Mouse (Mus musculus): ENCODE results near the gene Fbxl16. TPM values are rescaled to one million over a fixed set of nuclear protein-coding genes. Genes with fewer than 3 reads are reported as not detected.
A peak's percentile ranks its signal among the peaks of the same experiment; 100 is the strongest.
"Not testable (repeated sequence)": the region's sequence is repeated elsewhere in the genome, so short reads cannot be mapped to it uniquely, and the experiment has no call there.

Gene Fbxl16
- total RNA-seq, 4 experiments from 2014 or later = 532 to 577 (median 554) TPM

GRCm38 (mm10) chr17:25794998-25795397 is 13.9 kb upstream of the Fbxl16 start:
- no peak for DNase-seq (ENCODE audit: low spot score in 2 of 2)

- DNase-seq (ENCODE audit: low spot score in 2 of 2) = peak; percentile 74 to 86
These were observed 13.2 kb upstream of the Fbxl16 start, which contains the start of gene AC134908.4 for GRCm38 (mm10) chr17:25795609-25796092. AC134908.4 (minus strand) TSS chr17:25795659.

GRCm38 (mm10) chr17:25796211-25796771 is 12.6 kb upstream of the Fbxl16 start:
- DNase-seq (ENCODE audit: low spot score in 2 of 2) = no peak

GRCm38 (mm10) chr17:25796951-25797369 is 11.9 kb upstream of the Fbxl16 start, which contains the start of gene Metrn:
Metrn (minus strand) TSS chr17:25797136.
- peak in 1 of 2 experiments; percentile 64 for DNase-seq (ENCODE audit: low spot score in 2 of 2)

GRCm38 (mm10) chr17:25801029-25801428 is 7.9 kb upstream of the Fbxl16 start:
- peak in 1 of 2 experiments; percentile 78 for DNase-seq (ENCODE audit: low spot score in 2 of 2)

- DNase-seq (ENCODE audit: low spot score in 2 of 2) = peak; percentile 88 to 91
These were observed 5.9 kb upstream of the Fbxl16 start for GRCm38 (mm10) chr17:25802825-25803517.

GRCm38 (mm10) chr17:25806507-25806906 is 2.4 kb upstream of the Fbxl16 start:
- DNase-seq (ENCODE audit: low spot score in 2 of 2) = no peak

- not testable (repeated sequence) for DNase-seq (ENCODE audit: low spot score in 2 of 2)
These were observed 1.4 kb upstream of the Fbxl16 start for GRCm38 (mm10) chr17:25807452-25807851.

GRCm38 (mm10) chr17:25808028-25808427 is 857 bp upstream of the Fbxl16 start:
- no peak for DNase-seq (ENCODE audit: low spot score in 2 of 2)

- no peak for DNase-seq (ENCODE audit: low spot score in 2 of 2)
These were observed 888 bp downstream of the Fbxl16 start for GRCm38 (mm10) chr17:25809606-25810340.

- DNase-seq (ENCODE audit: low spot score in 2 of 2) = no peak
These were observed 2.0 kb downstream of the Fbxl16 start for GRCm38 (mm10) chr17:25810890-25811289.

- peak; percentile 80 to 81 for DNase-seq (ENCODE audit: low spot score in 2 of 2)
These were observed 4.6 kb downstream of the Fbxl16 start for GRCm38 (mm10) chr17:25813471-25813870.

- DNase-seq (ENCODE audit: low spot score in 2 of 2) = no peak
These were observed 8.8 kb downstream of the Fbxl16 start for GRCm38 (mm10) chr17:25817662-25818061.

GRCm38 (mm10) chr17:25818851-25819780 is 10.2 kb downstream of the Fbxl16 start:
- DNase-seq (ENCODE audit: low spot score in 2 of 2) = no peak

GRCm38 (mm10) chr17:25823452-25823851 is 14.6 kb downstream of the Fbxl16 start, which contains the start of gene Wdr24:
Wdr24 (plus strand) TSS chr17:25823627.
- peak in 1 of 2 experiments; percentile 83 for DNase-seq (ENCODE audit: low spot score in 2 of 2)

- DNase-seq (ENCODE audit: low spot score in 2 of 2) = no peak
These were observed 15.7 kb downstream of the Fbxl16 start for GRCm38 (mm10) chr17:25824362-25825142.

- no peak for DNase-seq (ENCODE audit: low spot score in 2 of 2)
These were observed 16.4 kb downstream of the Fbxl16 start for GRCm38 (mm10) chr17:25825311-25825710.

GRCm38 (mm10) chr17:25825984-25826570 is 17.2 kb downstream of the Fbxl16 start:
- DNase-seq (ENCODE audit: low spot score in 2 of 2) = no peak

GRCm38 (mm10) chr17:25827011-25827410 is 18.1 kb downstream of the Fbxl16 start:
- no peak for DNase-seq (ENCODE audit: low spot score in 2 of 2)
